Mouse (Mus musculus): ENCODE measurements around the gene Zc3h12b.

GRCm38 (mm10) chrX:95950776-95951175 is 239.3 kb downstream of the Zc3h12b start:
- peak; percentile 38 for TF ChIP-seq CTCF (IDR thresholded peaks at IDR 0.05; ENCODE audit: low read depth, low read length)
- TF ChIP-seq GATA1 (IDR thresholded peaks at IDR 0.05; ENCODE audit: borderline replicate concordance, low read length) = no peak
